Mouse (Mus musculus) heart, embryonic 15.5 days (tissue): ENCODE measurements around the gene Trmt112. TPM values are rescaled to one million over a fixed set of nuclear protein-coding genes. Genes with fewer than 3 reads are reported as not detected.

Experiments
- ATAC-seq: fragments of 200-750 bp; cut with Nextera tagmentation; replicated peaks from 2 replicates; pipeline ENCODE4 v1.8.0; 2017; ENCODE audit warnings: low read depth, moderate TSS enrichment; ENCODE audit not compliant: insufficient number of reproducible peaks, insufficient read depth, low FRiP score
- H3K27ac ChIP-seq: fragments of 300-500 bp; sonication (generic); 2 replicates; pipeline ENCODE4 v1.5.1; 2015; ENCODE audit warnings: mild to moderate bottlenecking, inconsistent platforms
- H3K27me3 ChIP-seq: fragments of 300-500 bp; sonication (generic); 2 replicates; pipeline ENCODE4 v1.6.1; 2015; ENCODE audit warnings: inconsistent platforms
- H3K36me3 ChIP-seq: fragments of 300-500 bp; sonication (generic); 2 replicates; pipeline ENCODE4 v1.6.1; 2015; ENCODE audit warnings: mild to moderate bottlenecking, inconsistent platforms
- H3K4me1 ChIP-seq: fragments of 300-500 bp; sonication (generic); replicated peaks from 2 replicates; pipeline ENCODE4 v1.6.1; 2015; ENCODE audit warnings: inconsistent platforms
- H3K4me2 ChIP-seq: fragments of 300-500 bp; sonication (generic); 2 replicates; pipeline ENCODE4 v1.6.1; 2015; ENCODE audit warnings: inconsistent platforms, mild to moderate bottlenecking, moderate library complexity
- H3K4me3 ChIP-seq: fragments of 300-500 bp; sonication (generic); 2 replicates; pipeline ENCODE4 v1.5.1; 2015; ENCODE audit warnings: mild to moderate bottlenecking, inconsistent platforms
- H3K9ac ChIP-seq: fragments of 300-500 bp; sonication (generic); 2 replicates; pipeline ENCODE4 v1.6.1; 2015; ENCODE audit warnings: mild to moderate bottlenecking, inconsistent platforms
- H3K9me3 ChIP-seq: fragments of 300-500 bp; sonication (generic); replicated peaks from 2 replicates; pipeline ENCODE4 v1.6.1; 2016; ENCODE audit warnings: inconsistent platforms
- WGBS: fragments of 180-500 bp; shearing (Covaris S2); methylation state at CpG from one replicate; pipeline ENCODE4 v1.1.7; 2015; ENCODE audit warnings: mixed read lengths; 5-methylcytosine and 5-hydroxymethylcytosine counted together
- polyA plus RNA-seq: library from polyadenylated mRNA; unstranded; fragments of >200 nt; fragmentation: Nextera tagmentation; extraction: Ambion mirVana; gene quantifications from 2 replicates; pipeline ENCODE4 v1.2.1, GENCODE M21; 2015

Gene Trmt112
- polyA plus RNA-seq, 1 experiment from 2014 or later = 72.8 TPM

DNA sequence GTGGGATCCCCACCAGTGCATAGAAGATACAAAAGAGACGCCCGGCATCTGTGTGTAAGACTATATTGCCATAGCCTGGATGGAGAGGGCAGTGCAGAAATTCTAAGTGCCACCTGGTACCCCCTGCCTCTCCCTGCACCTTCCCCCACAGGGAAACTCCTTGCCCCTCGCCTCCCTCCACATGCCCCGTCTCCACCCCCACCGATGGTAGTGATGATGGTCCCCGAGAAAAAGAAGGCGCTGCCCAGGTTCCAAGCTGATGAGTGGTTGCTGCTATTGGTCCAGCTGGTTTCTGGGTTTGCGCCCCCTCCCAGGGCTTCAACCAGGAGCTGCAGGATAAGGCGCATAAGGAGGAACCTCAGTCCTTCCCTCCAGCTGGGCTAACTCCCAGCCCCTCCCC, 18.6 kb downstream of the Trmt112 start:
- Histone ChIP-seq H3K36me3 (no peaks in the 10 kb centered on the region), H3K9me3 (no peaks in the 10 kb centered on the region), H3K4me2 (no peak overlapping the region), H3K27ac (no peak overlapping the region), H3K27me3 (peaks cover 89% of the 10 kb centered on the region), H3K9ac (no peak overlapping the region), H3K4me3 (no peak overlapping the region), H3K4me1 (peaks cover 30% of the 10 kb centered on the region)
- 22% methylated on average over 9 of the region's 9 CpGs for whole genome bisulfite sequencing
- ATAC-seq = no peak

- ATAC-seq = no peak
- Histone ChIP-seq H3K9ac (no peak overlapping the region), H3K4me3 (no peak overlapping the region), H3K4me2 (no peak overlapping the region), H3K4me1 (peaks cover 25% of the 10 kb centered on the region), H3K27me3 (peaks cover 94% of the 10 kb centered on the region), H3K27ac (no peak overlapping the region), H3K36me3 (no peaks in the 10 kb centered on the region), H3K9me3 (no peaks in the 10 kb centered on the region)
- WGBS = 4% methylated on average over 2 of the region's 2 CpGs
Measured at GRCm38 (mm10) chr19:6931002-6931401, 21.5 kb downstream of the Trmt112 start.

DNA sequence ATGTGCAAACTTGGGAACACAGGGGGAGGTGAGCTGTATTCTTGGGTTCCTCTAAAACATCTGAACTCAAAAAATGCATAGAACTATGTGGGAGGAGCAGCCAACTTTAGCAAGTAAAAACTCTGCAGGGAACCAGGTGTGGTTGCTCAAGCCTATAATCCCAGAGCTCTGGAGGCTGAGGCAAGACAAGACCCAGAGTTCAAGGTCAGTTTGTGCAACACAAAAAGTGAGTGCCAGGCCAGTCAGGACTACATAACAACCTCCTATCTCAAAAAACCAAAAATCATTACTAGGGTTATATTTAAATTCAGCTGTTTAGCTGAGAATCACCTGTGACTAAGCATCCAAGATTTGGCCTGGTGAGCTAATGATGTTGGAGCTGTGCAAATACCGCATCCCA, 22.5 kb downstream of the Trmt112 start:
- 45% methylated on average over 1 of the region's 1 CpGs for WGBS
- Histone ChIP-seq H3K9ac (no peak overlapping the region), H3K4me3 (no peak overlapping the region), H3K27ac (no peak overlapping the region), H3K27me3 (peaks cover 89% of the 10 kb centered on the region), H3K4me1 (peaks cover 19% of the 10 kb centered on the region), H3K4me2 (no peak overlapping the region), H3K36me3 (no peaks in the 10 kb centered on the region), H3K9me3 (no peaks in the 10 kb centered on the region)
- ATAC-seq = no peak

DNA sequence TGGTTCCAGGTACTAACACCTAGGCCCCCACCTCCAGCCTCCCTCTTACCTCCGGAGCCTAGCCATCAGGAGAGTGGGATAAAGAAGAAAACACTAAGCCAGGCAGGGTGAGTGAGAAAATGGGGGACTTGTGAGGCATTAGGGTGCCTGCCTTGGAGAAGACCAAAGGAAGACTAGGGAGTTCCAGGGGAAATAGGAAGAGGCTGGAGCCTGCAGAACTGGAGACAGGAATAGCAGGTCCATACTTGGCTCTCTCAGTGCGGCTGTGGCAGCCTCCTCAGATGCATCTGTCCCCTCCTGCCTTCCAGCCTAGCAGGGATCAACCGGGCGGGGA, 23.6 kb downstream of the Trmt112 start:
- Histone ChIP-seq H3K4me3 (peak overlapping the region; percentile 49), H3K4me1 (peaks cover 14% of the 10 kb centered on the region), H3K9ac (no peak overlapping the region), H3K9me3 (no peaks in the 10 kb centered on the region), H3K27ac (no peak overlapping the region), H3K36me3 (no peaks in the 10 kb centered on the region), H3K4me2 (peak overlapping the region; percentile 78), H3K27me3 (peaks cover 78% of the 10 kb centered on the region)
- WGBS = 38% methylated on average over 4 of the region's 4 CpGs
- 0 out of 2 replicates have a peak, but pooled peaks have one; percentile 9 for ATAC-seq

GRCm38 (mm10) chr19:6933436-6934194, 24.1 kb downstream of the Trmt112 start:
- Histone ChIP-seq H3K4me2 (peak overlapping the region; percentile 78), H3K4me3 (peak overlapping the region; percentile 49), H3K4me1 (peaks cover 14% of the 10 kb centered on the region), H3K9me3 (no peaks in the 10 kb centered on the region), H3K9ac (peak overlapping the region; percentile 45), H3K27ac (no peak overlapping the region), H3K27me3 (peaks cover 73% of the 10 kb centered on the region), H3K36me3 (no peaks in the 10 kb centered on the region)
- WGBS = 3% methylated on average over 58 of the region's 58 CpGs
- peak; percentile 48 for ATAC-seq

- peak within 1 kb of the TSS; percentile 45 for H3K9ac ChIP-seq
- H3K27ac ChIP-seq = no peak within 1 kb of the TSS
- H3K36me3 ChIP-seq = no peaks in the 10 kb centered on the region
- WGBS = 11% methylated on average over 23 of the region's 23 CpGs
- H3K4me2 ChIP-seq = peak within 1 kb of the TSS; percentile 78
- H3K9me3 ChIP-seq = no peaks in the 10 kb centered on the region
- ATAC-seq = no peak
- peak within 1 kb of the TSS; percentile 49 for H3K4me3 ChIP-seq
- peaks cover 65% of the 10 kb centered on the region for H3K27me3 ChIP-seq
- peaks cover 14% of the 10 kb centered on the region for H3K4me1 ChIP-seq
Measured at GRCm38 (mm10) chr19:6934195-6934977, 24.9 kb downstream of the Trmt112 start, which contains the start of gene Kcnk4. Gene Kcnk4 (minus strand): TSS chr19:6934515.

- no peak overlapping the region for H3K4me2 ChIP-seq
- 23% methylated on average over 3 of the region's 3 CpGs for WGBS
- H3K9ac ChIP-seq = no peak overlapping the region
- no peaks in the 10 kb centered on the region for H3K36me3 ChIP-seq
- H3K27me3 ChIP-seq = peaks cover 51% of the 10 kb centered on the region
- no peak for ATAC-seq
- no peak overlapping the region for H3K4me3 ChIP-seq
- no peak overlapping the region for H3K27ac ChIP-seq
- H3K9me3 ChIP-seq = no peaks in the 10 kb centered on the region
- H3K4me1 ChIP-seq = peaks cover 30% of the 10 kb centered on the region
Measured at GRCm38 (mm10) chr19:6936299-6936698, 26.8 kb downstream of the Trmt112 start.

DNA sequence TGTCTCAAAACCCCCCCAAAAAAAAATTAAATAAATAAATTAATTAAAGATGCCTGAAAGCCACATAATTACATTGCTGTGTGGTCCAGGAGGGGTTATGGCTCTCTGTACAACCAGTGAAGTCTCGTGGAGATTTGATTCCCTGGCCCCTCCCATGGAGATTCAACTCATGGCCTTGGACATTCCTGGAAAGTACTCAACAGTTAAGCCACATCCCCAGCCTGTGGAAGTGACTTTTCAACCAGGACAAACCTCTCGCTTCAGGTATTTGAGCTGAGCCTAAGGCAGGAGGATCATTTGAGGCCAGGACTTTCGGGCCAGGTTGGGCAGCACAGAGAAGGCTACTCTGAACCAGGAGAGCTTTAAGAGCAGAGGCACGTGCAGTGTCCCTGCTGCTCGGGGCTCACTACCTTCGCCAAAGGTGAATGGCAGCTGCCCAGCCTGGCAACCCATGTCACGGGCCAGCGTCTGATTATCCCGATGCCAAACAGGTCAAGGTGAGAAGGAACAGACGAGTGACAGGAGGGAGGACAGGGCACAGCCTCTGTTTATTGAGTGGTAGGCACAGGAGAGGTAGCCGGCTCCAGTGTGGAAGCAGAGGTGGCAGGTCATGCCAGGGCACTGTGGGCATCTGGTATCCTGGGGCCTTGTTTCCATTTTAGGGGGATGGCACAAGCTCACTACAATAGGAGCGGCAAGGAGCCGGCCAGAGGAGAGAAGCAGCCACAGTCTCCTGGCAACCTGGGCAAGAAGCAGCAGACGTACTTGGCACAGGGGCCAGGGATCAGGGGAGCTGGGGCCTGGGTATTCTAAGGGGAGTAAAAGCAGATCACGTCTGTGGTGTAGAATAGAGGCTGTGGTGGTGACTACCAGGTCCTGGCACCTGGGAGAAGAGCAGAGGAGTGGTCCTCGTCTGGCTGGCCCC, 28.3 kb downstream of the Trmt112 start:
- no peaks in the 10 kb centered on the region for H3K36me3 ChIP-seq
- 80% methylated on average over 16 of the region's 16 CpGs for WGBS
- H3K4me1 ChIP-seq = peaks cover 32% of the 10 kb centered on the region
- H3K4me3 ChIP-seq = no peak overlapping the region
- H3K9me3 ChIP-seq = no peaks in the 10 kb centered on the region
- ATAC-seq = no peak
- no peak overlapping the region for H3K4me2 ChIP-seq
- H3K27ac ChIP-seq = no peak overlapping the region
- no peak overlapping the region for H3K9ac ChIP-seq
- H3K27me3 ChIP-seq = peaks cover 36% of the 10 kb centered on the region

- peaks cover 20% of the 10 kb centered on the region for H3K27me3 ChIP-seq
- H3K4me3 ChIP-seq = no peak overlapping the region
- no peak overlapping the region for H3K27ac ChIP-seq
- WGBS = 88% methylated on average over 20 of the region's 20 CpGs
- no peaks in the 10 kb centered on the region for H3K9me3 ChIP-seq
- no peak overlapping the region for H3K9ac ChIP-seq
- no peak for ATAC-seq
- H3K4me2 ChIP-seq = no peak overlapping the region
- no peaks in the 10 kb centered on the region for H3K36me3 ChIP-seq
- H3K4me1 ChIP-seq = peaks cover 30% of the 10 kb centered on the region
Measured at GRCm38 (mm10) chr19:6939106-6940002, 29.9 kb downstream of the Trmt112 start.
